Mouse (Mus musculus) kidney, adult 11 months (tissue): ENCODE data around the gene Pole4.

Experiments
- DNase-seq: peaks from one replicate; pipeline ENCODE4 v3.0.0; 2022

Pole4 gene

GRCm38 (mm10) chr6:82705221-82705620, at the start of gene Pole4:
Gene Pole4, minus strand, starts transcription at chr6:82705365.
- DNase-seq, result no peak

- no peak for DNase-seq
Measured at GRCm38 (mm10) chr6:82754769-82755168, 49.6 kb upstream of the Pole4 start.

- no peak for DNase-seq
Measured at GRCm38 (mm10) chr6:82753638-82754361, 48.6 kb upstream of the Pole4 start.

DNA sequence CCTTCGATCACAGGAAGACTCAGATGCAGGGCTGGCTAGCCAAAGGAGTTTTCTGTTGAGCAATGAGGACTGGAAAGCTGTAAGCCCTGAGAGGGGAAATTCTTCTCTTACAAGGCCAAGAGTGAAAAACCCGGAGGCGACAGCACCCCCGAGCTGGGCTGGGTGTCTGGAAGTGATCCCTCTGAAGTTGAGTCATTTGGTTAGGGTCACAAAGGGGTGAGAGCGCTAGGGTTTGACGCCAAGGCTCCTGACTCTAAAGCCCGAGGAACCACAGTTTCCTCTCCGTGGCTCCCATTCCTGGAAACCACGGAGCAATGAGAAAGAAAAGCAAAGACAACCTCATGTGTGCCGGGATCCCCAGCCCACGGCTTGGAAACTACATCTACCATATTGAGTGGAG, 47.9 kb upstream of the Pole4 start:
- no peak for DNase-seq

DNA sequence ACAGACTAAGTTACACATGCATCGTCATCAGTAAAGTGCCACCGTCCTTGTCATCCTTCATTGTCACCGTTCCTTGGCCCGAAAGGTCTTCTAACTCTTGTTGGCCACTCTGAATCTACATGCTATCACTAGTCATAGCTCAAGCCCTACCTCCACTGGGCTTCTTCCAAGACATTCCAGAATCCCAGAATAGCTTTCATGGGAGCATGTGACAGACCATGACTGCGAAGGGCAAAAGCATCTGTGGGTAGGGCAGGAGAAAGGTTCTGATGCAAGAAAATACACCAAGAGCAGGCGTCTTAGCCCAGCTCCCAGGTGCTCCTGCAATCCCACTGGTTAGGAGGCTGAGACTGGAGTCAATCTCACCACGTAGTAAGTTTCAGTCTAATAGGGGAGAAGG, 46.6 kb upstream of the Pole4 start:
- DNase-seq, result no peak

DNA sequence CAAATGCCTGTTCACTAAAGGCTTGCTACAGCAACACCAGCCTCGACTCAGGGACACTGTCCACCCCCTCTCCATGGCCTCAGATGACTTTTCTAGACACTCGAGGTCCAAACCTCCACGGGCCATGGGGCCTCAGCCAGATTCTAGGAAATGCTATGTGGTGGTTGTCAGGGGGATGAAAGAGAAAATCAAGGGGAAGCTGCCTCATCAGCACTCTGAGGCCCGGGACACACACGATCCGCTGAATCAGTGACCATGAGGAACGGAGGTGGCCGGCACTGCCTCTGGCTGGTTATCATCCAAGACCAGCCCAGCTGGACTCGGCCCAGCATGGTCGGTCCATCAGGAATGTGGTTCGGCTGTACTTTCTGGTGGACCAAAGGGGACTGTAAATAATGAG, 45.9 kb upstream of the Pole4 start:
- DNase-seq, result no peak

DNA sequence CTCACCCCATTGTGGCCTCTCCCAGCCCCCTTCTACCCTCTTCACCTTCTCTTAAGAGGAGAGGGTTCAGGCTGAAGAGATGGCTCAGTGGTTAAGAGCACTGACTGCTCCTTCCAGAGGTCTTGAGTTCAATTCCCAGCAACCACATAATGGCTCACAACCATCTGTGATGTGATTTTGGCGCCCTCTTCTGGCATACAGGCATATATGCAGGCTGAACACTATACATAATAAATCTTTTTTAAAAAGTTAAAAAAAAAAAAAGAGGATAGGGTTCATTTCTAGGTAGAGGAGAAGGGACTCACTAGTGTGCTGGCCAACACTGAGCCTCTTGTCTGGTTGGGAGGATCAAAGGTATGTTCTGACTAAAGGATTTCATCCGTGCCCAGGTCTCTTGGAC, 44.9 kb upstream of the Pole4 start:
- no peak for DNase-seq

DNA sequence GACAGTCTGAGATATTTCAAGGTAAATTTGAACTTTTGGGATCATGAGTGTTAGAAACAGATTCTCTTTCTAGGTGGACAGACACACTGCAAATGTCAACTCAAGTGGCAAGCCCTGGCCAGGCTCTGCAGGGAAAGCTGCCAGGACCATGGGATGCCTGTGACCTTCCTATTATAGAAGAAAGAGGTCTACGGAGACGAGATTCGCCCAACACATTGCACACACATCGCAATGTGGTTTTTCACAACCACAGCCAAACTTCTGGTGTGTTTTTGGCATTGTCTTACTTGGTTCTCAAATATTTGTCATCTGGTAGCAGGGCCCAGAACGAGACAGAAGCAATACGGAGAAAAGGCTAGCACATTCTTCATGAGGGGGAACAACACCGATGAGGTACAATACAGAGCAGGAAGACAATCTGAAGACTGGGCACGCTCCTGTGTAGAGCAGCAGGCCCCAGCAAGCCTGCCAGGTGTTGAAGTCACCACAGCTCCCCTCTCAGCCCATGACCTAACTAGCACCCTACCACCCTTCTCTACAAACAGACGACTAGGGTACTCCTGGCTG, 43.0 kb upstream of the Pole4 start:
- DNase-seq, result no peak

DNA sequence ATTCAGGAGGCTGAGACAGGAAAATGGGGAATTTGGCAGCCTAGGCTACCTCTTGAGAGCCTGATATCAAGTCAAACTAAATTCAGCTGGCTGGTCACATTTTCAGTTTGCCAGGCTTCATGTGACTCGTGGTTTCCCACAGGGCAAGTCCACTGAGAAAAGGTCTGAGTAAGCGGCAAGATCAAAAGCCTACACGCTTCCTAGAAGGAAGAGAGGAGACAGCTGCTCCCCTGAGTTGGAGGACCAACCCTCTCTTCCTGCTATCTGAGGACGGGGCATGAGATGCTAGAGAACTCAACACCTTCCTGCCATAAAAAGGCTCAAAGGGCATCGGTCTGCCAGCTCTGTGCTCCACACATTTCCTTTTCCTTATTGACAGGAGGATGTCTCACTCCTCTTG, 41.9 kb upstream of the Pole4 start:
- no peak for DNase-seq

DNA sequence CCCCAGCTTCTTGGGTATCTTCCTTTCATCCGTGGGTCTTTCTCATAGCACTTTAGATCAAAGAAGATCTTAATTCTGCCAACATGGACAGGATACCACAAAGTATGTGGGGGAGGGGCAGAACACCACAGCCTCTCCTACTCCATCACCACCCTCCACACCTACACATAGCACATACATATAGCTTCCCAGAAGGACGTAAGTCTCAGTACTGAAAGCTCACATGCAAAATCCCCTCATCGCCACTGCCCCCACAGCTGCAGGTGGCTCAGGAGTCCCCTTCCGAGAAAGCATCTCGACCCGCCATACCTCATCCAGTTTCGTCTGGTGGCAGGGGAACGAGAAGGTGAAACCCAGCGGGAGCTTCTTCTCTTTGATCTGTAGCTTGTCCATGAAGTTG, 39.4 kb upstream of the Pole4 start:
- DNase-seq, result no peak

GRCm38 (mm10) chr6:82741518-82741880, 36.3 kb upstream of the Pole4 start:
- DNase-seq, result no peak

GRCm38 (mm10) chr6:82740868-82741517, 35.8 kb upstream of the Pole4 start:
- DNase-seq, result no peak

DNA sequence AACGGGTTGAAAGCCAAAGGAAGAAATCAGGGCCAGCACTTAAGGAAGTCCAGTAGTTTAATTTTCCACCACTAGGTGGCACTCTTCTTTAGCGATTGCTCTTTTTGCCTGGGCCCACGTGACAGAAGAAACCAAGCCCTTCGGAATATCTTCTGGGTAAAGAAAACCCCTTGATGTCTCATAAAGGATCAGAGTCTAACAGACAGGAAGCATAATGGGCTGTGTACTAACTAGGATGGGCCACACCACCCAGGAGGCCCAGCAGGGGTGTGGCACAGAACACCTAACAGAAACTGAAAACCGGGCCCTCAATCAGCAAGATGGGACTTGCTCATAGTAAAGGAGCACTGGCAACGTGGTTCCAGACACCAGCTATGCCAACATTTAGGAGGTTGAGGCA, 35.1 kb upstream of the Pole4 start:
- DNase-seq, result no peak

- DNase-seq, result no peak
Measured at GRCm38 (mm10) chr6:82737634-82738540, 32.7 kb upstream of the Pole4 start.

GRCm38 (mm10) chr6:82736626-82737600, 31.7 kb upstream of the Pole4 start:
- no peak for DNase-seq

GRCm38 (mm10) chr6:82735347-82735746, 30.2 kb upstream of the Pole4 start:
- DNase-seq, result no peak

- DNase-seq, result no peak
Measured at GRCm38 (mm10) chr6:82728635-82729034, 23.5 kb upstream of the Pole4 start.

- no peak for DNase-seq
Measured at GRCm38 (mm10) chr6:82727206-82727605, 22.0 kb upstream of the Pole4 start.

GRCm38 (mm10) chr6:82723321-82723720, 18.2 kb upstream of the Pole4 start:
- DNase-seq, result no peak

DNA sequence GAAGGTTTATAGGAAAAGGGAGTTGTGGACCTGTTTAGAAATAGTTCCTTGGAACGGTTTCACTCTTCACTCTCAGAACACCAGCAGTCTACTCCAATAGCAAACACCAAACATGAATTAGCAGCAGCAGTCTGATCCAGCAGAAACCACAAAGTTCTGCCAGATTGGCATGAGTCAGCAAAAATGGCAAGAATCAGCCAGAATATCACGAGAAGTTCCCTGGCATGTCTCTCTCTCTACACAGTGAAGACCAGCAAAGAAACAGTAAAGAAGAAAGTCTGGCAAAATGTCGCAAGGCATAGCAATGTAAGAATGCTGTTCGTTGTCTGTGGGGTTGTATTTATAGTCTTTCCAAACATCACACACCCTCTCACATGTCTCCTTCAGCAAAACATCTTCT, 11.0 kb upstream of the Pole4 start:
- DNase-seq, result no peak

GRCm38 (mm10) chr6:82715653-82716052, 10.5 kb upstream of the Pole4 start:
- DNase-seq, result no peak

DNA sequence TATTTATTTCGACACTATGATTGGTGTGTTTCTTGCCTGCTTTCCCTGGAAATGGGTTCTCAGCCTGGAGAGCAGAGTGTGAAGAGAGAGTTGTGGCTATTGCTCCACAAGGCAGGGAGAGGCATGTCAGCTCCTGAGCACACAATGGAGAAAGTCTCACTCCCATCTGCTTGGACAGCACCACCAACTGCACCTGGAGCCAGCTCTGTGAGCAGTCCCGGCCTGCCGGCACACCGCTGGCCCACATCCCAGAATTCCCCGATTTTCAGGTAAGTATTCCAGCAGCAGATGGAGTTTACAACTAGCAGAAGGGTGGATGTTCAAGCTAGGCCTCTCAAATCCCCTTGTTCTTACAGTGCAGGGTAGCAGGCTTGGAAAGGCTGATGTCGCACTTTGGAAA, 10.1 kb upstream of the Pole4 start:
- DNase-seq, result no peak
